Mouse (Mus musculus) macrophage (primary cell): ENCODE results near the gene Ppm1l. TPM values are rescaled to one million over a fixed set of nuclear protein-coding genes. Genes with fewer than 3 reads are reported as not detected.
A peak's percentile ranks its signal among the peaks of the same experiment; 100 is the strongest.

Source experiments
- H3K27ac ChIP-seq: fragments of 350-480 bp; formaldehyde crosslinking; 2 replicates; pipeline ENCODE4 v1.9.0; 2021
- H3K36me3 ChIP-seq: fragments of 350-480 bp; formaldehyde crosslinking; 2 replicates; pipeline ENCODE4 v1.9.0; 2021; ENCODE audit errors: inconsistent target
- H3K4me3 ChIP-seq: fragments of 350-480 bp; formaldehyde crosslinking; 2 replicates; pipeline ENCODE4 v1.9.0; 2021; ENCODE audit errors: inconsistent target
- H3K79me2 ChIP-seq: fragments of 350-480 bp; formaldehyde crosslinking; 2 replicates; pipeline ENCODE4 v1.9.0; 2021; ENCODE audit errors: inconsistent target
- WGBS: methylation state at CpG from one replicate; pipeline ENCODE4 v1.1.7; 2026; ENCODE audit warnings: inconsistent platforms; ENCODE audit not compliant: missing documents; 5-methylcytosine and 5-hydroxymethylcytosine counted together
- polyA plus RNA-seq: library from polyadenylated mRNA; stranded (reverse); fragments of 250-400 nt; gene quantifications from 3 replicates; pipeline ENCODE4 v1.2.4, GENCODE M21; 2018; ENCODE audit warnings: inconsistent platforms

Gene Ppm1l
- polyA plus RNA-seq, 1 experiment from 2014 or later, result 0.16 TPM

DNA sequence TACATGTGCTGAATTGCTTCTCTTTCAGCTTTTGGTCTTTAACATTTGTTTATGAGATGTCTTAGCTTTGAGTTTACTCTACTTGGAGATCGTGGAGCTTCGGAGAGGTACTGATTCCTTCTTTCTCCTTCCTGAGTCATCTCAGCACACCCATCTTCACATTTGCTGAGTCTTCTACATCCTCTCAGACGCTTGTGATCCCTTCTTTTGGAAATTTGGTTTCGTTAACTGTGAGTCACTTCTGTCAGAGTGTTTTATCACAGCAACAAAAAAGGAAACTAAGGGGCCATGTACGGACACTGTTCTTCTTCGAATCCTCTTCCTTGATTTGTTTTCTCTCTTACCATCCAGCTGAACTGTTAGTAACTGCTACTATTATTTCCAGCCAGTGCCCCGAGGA, 212.9 kb downstream of the Ppm1l start:
- Histone ChIP-seq H3K36me3 (no peaks in the 10 kb centered on the region), H3K79me2 (no peaks in the 10 kb centered on the region), H3K27ac (no peak overlapping the region), H3K4me3 (no peak overlapping the region)
- WGBS, result 81% methylated on average over 7 of the region's 7 CpGs

- H3K36me3 ChIP-seq, result no peaks in the 10 kb centered on the region
- 86% methylated on average over 9 of the region's 9 CpGs for WGBS
- H3K4me3 ChIP-seq, result no peak overlapping the region
- no peak overlapping the region for H3K27ac ChIP-seq
- no peaks in the 10 kb centered on the region for H3K79me2 ChIP-seq
Measured at GRCm38 (mm10) chr3:69531511-69531910, 214.8 kb downstream of the Ppm1l start.

DNA sequence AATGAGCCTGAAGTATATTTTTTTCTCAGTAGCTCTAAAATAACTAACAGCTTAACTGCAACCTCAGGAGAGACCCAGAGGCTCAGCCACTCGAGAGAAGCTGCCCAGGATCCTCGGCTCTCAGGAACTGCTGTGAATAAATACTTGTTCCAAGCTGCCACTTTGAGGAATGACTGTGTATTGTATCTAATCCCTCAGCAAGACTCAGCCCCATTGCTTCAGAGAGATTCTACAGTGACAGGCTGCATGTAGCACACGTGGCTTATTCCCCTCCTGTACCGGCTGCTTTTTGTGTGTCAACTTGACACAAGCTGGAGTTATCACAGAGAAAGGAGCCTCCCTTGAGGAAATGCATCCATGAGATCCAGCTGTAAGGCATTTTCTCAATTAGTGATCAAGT, 216.0 kb downstream of the Ppm1l start:
- 93% methylated on average over 4 of the region's 4 CpGs for WGBS
- H3K4me3 ChIP-seq, result no peak overlapping the region

DNA sequence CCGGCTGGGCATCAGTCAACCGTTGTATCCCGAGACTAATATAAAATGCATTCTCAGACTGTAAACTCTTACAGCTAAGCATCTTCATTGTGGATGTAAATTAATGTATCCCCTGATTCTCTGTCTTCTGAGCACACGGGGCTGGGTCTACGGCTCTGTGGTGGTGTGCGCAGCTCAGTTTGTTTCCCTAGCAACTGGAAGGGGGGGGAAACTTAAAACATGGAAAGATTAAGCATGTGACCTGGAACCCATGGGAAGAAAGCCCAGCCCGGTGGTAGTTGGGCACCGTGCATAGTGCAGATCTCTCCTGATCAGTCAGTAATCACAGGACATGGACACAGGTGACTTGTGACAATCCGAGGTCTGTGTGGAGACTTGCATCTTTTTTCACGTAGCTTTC, 218.8 kb downstream of the Ppm1l start:
- H3K36me3 ChIP-seq, result no peaks in the 10 kb centered on the region
- 95% methylated on average over 10 of the region's 10 CpGs for WGBS
- no peak overlapping the region for H3K27ac ChIP-seq
- no peaks in the 10 kb centered on the region for H3K79me2 ChIP-seq
- no peak overlapping the region for H3K4me3 ChIP-seq

More for the DNA sequence above, 216.0 kb downstream of the Ppm1l start:
- H3K36me3 ChIP-seq, result no peaks in the 10 kb centered on the region
- no peak overlapping the region for H3K27ac ChIP-seq
- H3K79me2 ChIP-seq, result no peaks in the 10 kb centered on the region

GRCm38 (mm10) chr3:69535941-69536647, 219.4 kb downstream of the Ppm1l start:
- H3K36me3 ChIP-seq, result no peaks in the 10 kb centered on the region
- H3K27ac ChIP-seq, result no peak overlapping the region
- no peaks in the 10 kb centered on the region for H3K79me2 ChIP-seq
- H3K4me3 ChIP-seq, result no peak overlapping the region
- WGBS, result 91% methylated on average over 25 of the region's 25 CpGs

DNA sequence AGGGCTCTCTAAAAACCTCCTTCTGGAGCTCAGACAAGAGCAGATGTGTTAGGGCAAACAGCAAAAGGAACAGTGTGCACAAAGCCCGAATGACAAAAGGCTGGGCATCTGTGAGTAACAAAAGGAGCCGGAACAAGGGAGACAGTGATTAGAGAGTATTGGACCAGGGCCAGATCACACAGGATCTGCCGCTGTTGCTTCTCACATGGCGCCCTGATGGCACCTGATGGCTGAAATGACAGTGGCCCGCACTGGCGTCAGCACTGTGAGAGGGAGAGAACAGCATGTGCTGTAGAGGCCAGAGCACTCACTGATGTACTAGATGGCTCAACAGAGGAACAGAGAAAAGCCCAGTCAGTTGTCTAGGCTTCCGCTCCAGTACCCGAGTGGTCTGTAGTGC, 226.3 kb downstream of the Ppm1l start:
- no peak overlapping the region for H3K27ac ChIP-seq
- WGBS, result 96% methylated on average over 8 of the region's 8 CpGs
- no peaks in the 10 kb centered on the region for H3K36me3 ChIP-seq
- H3K79me2 ChIP-seq, result no peaks in the 10 kb centered on the region
- no peak overlapping the region for H3K4me3 ChIP-seq

GRCm38 (mm10) chr3:69543730-69544129, 227.1 kb downstream of the Ppm1l start:
- no peak overlapping the region for H3K27ac ChIP-seq
- no peaks in the 10 kb centered on the region for H3K79me2 ChIP-seq
- no peak overlapping the region for H3K4me3 ChIP-seq
- 89% methylated on average over 1 of the region's 1 CpGs for WGBS
- no peaks in the 10 kb centered on the region for H3K36me3 ChIP-seq

DNA sequence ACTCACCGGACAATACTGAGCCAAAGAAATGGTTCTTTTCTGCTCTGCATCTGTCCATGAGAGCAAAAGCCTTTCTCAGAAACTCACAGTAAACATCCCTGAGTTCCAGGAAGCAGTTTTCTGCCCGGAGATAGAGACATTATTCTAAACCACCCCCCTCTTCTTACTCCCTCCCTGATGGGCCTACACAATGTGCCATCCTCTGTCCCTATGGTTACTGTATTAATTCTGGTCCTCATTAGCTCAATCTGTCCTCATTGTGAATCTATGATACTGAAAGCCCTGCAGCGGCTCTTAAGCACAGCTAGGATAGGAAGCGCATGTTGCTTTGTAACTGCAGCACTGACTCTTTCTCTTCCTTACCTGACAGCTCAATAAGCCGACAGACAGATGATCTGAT, 228.4 kb downstream of the Ppm1l start:
- no peak overlapping the region for H3K4me3 ChIP-seq
- no peak overlapping the region for H3K27ac ChIP-seq
- 95% methylated on average over 5 of the region's 5 CpGs for WGBS

GRCm38 (mm10) chr3:69548704-69549455, 232.2 kb downstream of the Ppm1l start:
- 92% methylated on average over 22 of the region's 22 CpGs for WGBS
- Histone ChIP-seq H3K36me3 (no peaks in the 10 kb centered on the region), H3K4me3 (no peak overlapping the region)

More for the DNA sequence above, 228.4 kb downstream of the Ppm1l start:
- Histone ChIP-seq H3K79me2 (no peaks in the 10 kb centered on the region), H3K36me3 (no peaks in the 10 kb centered on the region)

GRCm38 (mm10) chr3:69549602-69550001, 232.9 kb downstream of the Ppm1l start:
- no peaks in the 10 kb centered on the region for H3K79me2 ChIP-seq
- WGBS, result 97% methylated on average over 4 of the region's 4 CpGs

More at GRCm38 (mm10) chr3:69548704-69549455, 232.2 kb downstream of the Ppm1l start:
- H3K79me2 ChIP-seq, result no peaks in the 10 kb centered on the region
- no peak overlapping the region for H3K27ac ChIP-seq

DNA sequence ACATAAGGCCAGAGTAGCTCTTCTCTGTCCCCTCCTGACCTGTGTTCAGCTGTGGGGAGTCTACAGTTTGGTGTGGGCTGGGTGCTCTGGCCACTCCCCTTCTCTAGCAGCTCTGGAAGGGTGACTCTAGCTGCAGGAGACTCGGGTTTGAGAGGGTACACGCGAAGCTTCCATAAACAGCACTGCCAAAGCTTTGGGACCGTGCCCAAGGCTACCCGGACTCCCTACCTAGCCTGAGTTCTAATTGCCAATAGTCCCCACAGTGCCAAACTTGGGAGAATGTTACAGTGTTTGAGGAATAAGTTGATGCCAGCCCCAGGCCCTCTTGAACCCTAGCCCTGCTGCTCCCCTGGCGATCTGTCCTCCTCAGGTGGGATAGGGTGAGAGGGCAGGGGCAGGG, 238.8 kb downstream of the Ppm1l start:
- Histone ChIP-seq H3K36me3 (no peaks in the 10 kb centered on the region), H3K27ac (no peak overlapping the region), H3K4me3 (no peak overlapping the region), H3K79me2 (no peaks in the 10 kb centered on the region)
- WGBS, result 89% methylated on average over 6 of the region's 6 CpGs

More at GRCm38 (mm10) chr3:69549602-69550001, 232.9 kb downstream of the Ppm1l start:
- H3K27ac ChIP-seq, result no peak overlapping the region
- H3K36me3 ChIP-seq, result no peaks in the 10 kb centered on the region
- H3K4me3 ChIP-seq, result no peak overlapping the region

- no peaks in the 10 kb centered on the region for H3K36me3 ChIP-seq
- H3K27ac ChIP-seq, result no peak overlapping the region
- no peak overlapping the region for H3K4me3 ChIP-seq
- WGBS, result 94% methylated on average over 12 of the region's 12 CpGs
- H3K79me2 ChIP-seq, result no peaks in the 10 kb centered on the region
Measured at GRCm38 (mm10) chr3:69556092-69556778, 239.6 kb downstream of the Ppm1l start.

- 59% methylated on average over 6 of the region's 6 CpGs for WGBS
Measured at GRCm38 (mm10) chr3:69559316-69559974, 242.8 kb downstream of the Ppm1l start.

GRCm38 (mm10) chr3:69559975-69560330, 243.3 kb downstream of the Ppm1l start:
- H3K4me3 ChIP-seq, result no peak overlapping the region
- H3K27ac ChIP-seq, result 0 out of 2 replicates have a peak overlapping the region, but pooled peaks have one; percentile 12
- H3K79me2 ChIP-seq, result no peaks in the 10 kb centered on the region
- H3K36me3 ChIP-seq, result no peaks in the 10 kb centered on the region
- 6% methylated on average over 7 of the region's 7 CpGs for WGBS

More at GRCm38 (mm10) chr3:69559316-69559974, 242.8 kb downstream of the Ppm1l start:
- 0 out of 2 replicates have a peak overlapping the region, but pooled peaks have one; percentile 12 for H3K27ac ChIP-seq
- H3K4me3 ChIP-seq, result no peak overlapping the region
- no peaks in the 10 kb centered on the region for H3K36me3 ChIP-seq
- no peaks in the 10 kb centered on the region for H3K79me2 ChIP-seq
